Mouse (Mus musculus) brain, embryonic 14.5 days (tissue): ENCODE measurements around the gene Fam149b.

Experiments
- CTCF ChIP-seq: fragments of 200-500 bp; IDR thresholded peaks from 2 replicates; pipeline ENCODE4 v1.5.1; 2012; ENCODE audit warnings: inconsistent platforms, mild to moderate bottlenecking, moderate library complexity, borderline replicate concordance; ENCODE audit not compliant: insufficient read depth, insufficient read length; ENCODE audit errors: extremely low read depth
- POLR2A ChIP-seq: fragments of 200-500 bp; IDR thresholded peaks from 2 replicates; pipeline ENCODE4 v1.6.1; 2012; ENCODE audit warnings: mild to moderate bottlenecking, inconsistent platforms, borderline replicate concordance; ENCODE audit not compliant: poor library complexity, insufficient read depth, insufficient read length, severe bottlenecking; ENCODE audit errors: extremely low read depth

DNA sequence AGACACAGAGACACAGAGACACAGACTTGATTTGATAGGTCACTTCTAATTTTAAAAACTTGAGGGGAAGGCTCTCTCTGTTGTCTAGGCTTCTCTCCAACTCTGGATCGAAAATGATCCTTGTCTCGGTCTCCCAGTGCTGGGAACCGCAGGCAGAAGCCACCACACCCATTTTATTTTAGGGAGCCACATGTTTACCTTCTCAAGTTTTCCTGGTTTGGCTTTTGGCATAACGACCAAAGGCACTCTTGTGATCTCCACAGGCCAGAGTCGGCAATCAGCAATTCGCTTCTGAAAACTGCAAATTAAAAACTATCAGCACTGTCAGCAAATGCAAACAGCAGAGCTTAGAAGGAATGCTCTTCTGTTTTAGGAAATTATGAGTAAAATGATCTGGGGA, 83.8 kb downstream of the Fam149b start:
- TF ChIP-seq CTCF (no peak), POLR2A (no peak)
